8 mouse cellular contexts compared by ENCODE assay signal in the genomic region with DNA sequence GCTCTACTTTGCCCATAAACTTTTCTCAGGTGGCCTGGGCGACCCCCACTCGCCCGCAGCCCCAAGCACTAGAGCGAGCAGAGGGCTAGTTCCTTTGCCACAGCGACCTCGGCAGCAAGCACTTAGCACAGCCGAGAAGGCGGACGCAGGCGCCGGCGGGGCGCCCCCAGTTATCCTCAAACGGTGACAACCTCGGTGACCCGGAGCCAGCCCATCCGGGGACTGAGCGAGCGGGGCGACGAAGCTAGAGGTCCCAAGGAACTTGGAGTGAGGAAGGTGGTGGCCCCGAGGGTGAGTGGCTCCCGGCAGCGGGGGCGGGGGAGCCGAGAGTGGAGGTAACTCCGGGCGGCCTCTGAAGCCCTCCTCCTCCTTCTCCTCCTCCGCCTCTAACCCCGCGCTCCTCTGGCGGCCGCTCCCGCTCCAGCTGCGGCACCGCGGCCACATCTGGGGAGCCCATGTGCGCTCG. TPM values are rescaled to one million over a fixed set of nuclear protein-coding genes. Genes with fewer than 3 reads are reported as not detected.
DNase-seq lines count a peak whose midpoint lies in the region; ATAC-seq and TF ChIP-seq lines count a peak whose summit lies in the region.

A gene (plus strand): TSS at position 370 of the 466 bp plus-strand sequence.

- TF ChIP-seq POLR2A in limb, embryonic 14.5 days (IDR thresholded peaks at IDR 0.05; ENCODE audit: borderline replicate concordance, extremely low read depth, insufficient read depth, insufficient read length), result peak; percentile 25; the same call in 1 of the 2 replicates

- no peaks in the 10 kb centered on the region for H3K9me3 ChIP-seq in embryonic facial prominence, embryonic 10.5 days
- no peaks in the 10 kb centered on the region for H3K9me3 ChIP-seq in intestine, embryonic 16.5 days (ENCODE audit: control insufficient read depth, low read length)
- H3K9me3 ChIP-seq in limb, embryonic 14.5 days (ENCODE audit: control insufficient read depth, low read length), result no peaks in the 10 kb centered on the region
- H3K9me3 ChIP-seq in midbrain, postnatal 0 days (ENCODE audit: low read length), result no peaks in the 10 kb centered on the region

- peak; percentile 15 to 39 for DNase-seq in left cerebral cortex, adult 18-20 months (ENCODE audit: low spot score in 2 of 2)
- no peak for DNase-seq in left cerebral cortex, adult 11 months (ENCODE audit: low spot score)
- DNase-seq in embryonic facial prominence, embryonic 10.5 days (ENCODE audit: low spot score), result peak; percentile 80
- peak; percentile 14 for DNase-seq in limb, embryonic 14.5 days (ENCODE audit: low spot score)
- DNase-seq in midbrain, postnatal 0 days (ENCODE audit: low spot score), result peak; percentile 36
- peak; percentile 20 for DNase-seq in testis, postnatal 14 days (ENCODE audit: low spot score)

- no peaks in the 10 kb centered on the region for H3K36me3 ChIP-seq in embryonic facial prominence, embryonic 10.5 days (replicated peaks)
- no peaks in the 10 kb centered on the region for H3K36me3 ChIP-seq in intestine, embryonic 16.5 days (ENCODE audit: control insufficient read depth, insufficient read depth, low read length)
- H3K36me3 ChIP-seq in limb, embryonic 14.5 days (ENCODE audit: control insufficient read depth, insufficient read depth, low read length), result no peaks in the 10 kb centered on the region
- no peaks in the 10 kb centered on the region for H3K36me3 ChIP-seq in midbrain, postnatal 0 days (ENCODE audit: insufficient read depth, low read length)

- peak within 1 kb of the TSS; percentile 99 for H3K4me2 ChIP-seq in intestine, embryonic 16.5 days (ENCODE audit: low read depth, low read length)
- H3K4me2 ChIP-seq in limb, embryonic 14.5 days (replicated peaks; ENCODE audit: low read depth, low read length, severe bottlenecking), result peak within 1 kb of the TSS; percentile 97
- peak within 1 kb of the TSS; percentile 100 for H3K4me2 ChIP-seq in midbrain, postnatal 0 days (ENCODE audit: low read depth, low read length, poor library complexity, severe bottlenecking)

- H3K4me3 ChIP-seq in embryonic facial prominence, embryonic 10.5 days, result peak within 1 kb of the TSS; percentile 76
- H3K4me3 ChIP-seq in intestine, embryonic 16.5 days (ENCODE audit: low read length), result peak within 1 kb of the TSS; percentile 94
- H3K4me3 ChIP-seq in limb, embryonic 14.5 days (replicated peaks; ENCODE audit: low read length), result peak within 1 kb of the TSS; percentile 96
- H3K4me3 ChIP-seq in midbrain, postnatal 0 days (ENCODE audit: low read depth, low read length), result peak within 1 kb of the TSS; percentile 92

- TF ChIP-seq CTCF in midbrain, postnatal 0 days (IDR thresholded peaks at IDR 0.05), result no peak

- peak; percentile 50 for ATAC-seq in granulocyte monocyte progenitor cell, adult 5-6 weeks (replicated peaks; ENCODE audit: poor library complexity, severe bottlenecking)
- peak; percentile 83 for ATAC-seq in intestine, embryonic 16.5 days
- ATAC-seq in limb, embryonic 14.5 days (ENCODE audit: low FRiP score, low read depth), result peak; percentile 50
- peak; percentile 69 for ATAC-seq in midbrain, postnatal 0 days (ENCODE audit: low FRiP score)

- peak within 1 kb of the TSS; percentile 93 for H3K27ac ChIP-seq in embryonic facial prominence, embryonic 10.5 days (replicated peaks)
- peak within 1 kb of the TSS; percentile 57 for H3K27ac ChIP-seq in intestine, embryonic 16.5 days (ENCODE audit: low read length)
- H3K27ac ChIP-seq in limb, embryonic 14.5 days (replicated peaks; ENCODE audit: low read depth, low read length), result peak within 1 kb of the TSS; percentile 90
- H3K27ac ChIP-seq in midbrain, postnatal 0 days (ENCODE audit: low read depth, low read length), result no peak within 1 kb of the TSS

- under 1% methylated on average over 39 of the region's 39 CpGs for WGBS in embryonic facial prominence, embryonic 10.5 days
- under 1% methylated on average over 28 of the region's 39 CpGs for WGBS in intestine, embryonic 16.5 days
- WGBS in limb, embryonic 14.5 days, result 1% methylated on average over 22 of the region's 39 CpGs
- WGBS in midbrain, postnatal 0 days, result under 1% methylated on average over 22 of the region's 39 CpGs

- H3K4me1 ChIP-seq in embryonic facial prominence, embryonic 10.5 days, result peaks cover 29% of the 10 kb centered on the region
- peaks cover 4% of the 10 kb centered on the region; the same call in 1 of the 2 replicates for H3K4me1 ChIP-seq in intestine, embryonic 16.5 days (ENCODE audit: control insufficient read depth, insufficient read depth, low read length)
- H3K4me1 ChIP-seq in limb, embryonic 14.5 days (ENCODE audit: control insufficient read depth, insufficient read depth, low read length), result peaks cover 15% of the 10 kb centered on the region
- no peaks in the 10 kb centered on the region for H3K4me1 ChIP-seq in midbrain, postnatal 0 days (ENCODE audit: insufficient read depth, low read length)

- peak within 1 kb of the TSS; percentile 78 for H3K9ac ChIP-seq in intestine, embryonic 16.5 days (ENCODE audit: low read depth, low read length)
- H3K9ac ChIP-seq in limb, embryonic 14.5 days (ENCODE audit: low read depth, low read length, severe bottlenecking), result peak within 1 kb of the TSS; percentile 90
- H3K9ac ChIP-seq in midbrain, postnatal 0 days (replicated peaks; ENCODE audit: low read length, poor library complexity, severe bottlenecking), result peak within 1 kb of the TSS; percentile 65

- H3K27me3 ChIP-seq in embryonic facial prominence, embryonic 10.5 days (replicated peaks; ENCODE audit: low read depth, poor library complexity, severe bottlenecking), result peaks cover 61% of the 10 kb centered on the region
- H3K27me3 ChIP-seq in intestine, embryonic 16.5 days (replicated peaks; ENCODE audit: control insufficient read depth, insufficient read depth, low read length), result peaks cover 14% of the 10 kb centered on the region
- no peaks in the 10 kb centered on the region for H3K27me3 ChIP-seq in limb, embryonic 14.5 days (ENCODE audit: control insufficient read depth, insufficient read depth, low read length)
- no peaks in the 10 kb centered on the region for H3K27me3 ChIP-seq in midbrain, postnatal 0 days (ENCODE audit: insufficient read depth, low read length)

RNA-seq across cellular contexts. Expression of the gene that starts here (rescaled TPM):
- total RNA-seq in left cerebral cortex, adult 18-20 months (2021), result 1 to 10 TPM; 4.4 to 6.4 TPM
- polyA plus RNA-seq in embryonic facial prominence, embryonic 10.5 days (2016; fragmentation: Nextera tagmentation; extraction: Ambion mirVana), result 0.79 and 0.98 TPM in 2 replicates
- total RNA-seq in granulocyte monocyte progenitor cell, adult 5-6 weeks (2014; fragmentation: Nextera tagmentation), result not detected in 2 replicates
- total RNA-seq in granulocyte monocyte progenitor cell, adult 5-6 weeks (2017), result not detected in 2 replicates
- polyA plus RNA-seq in intestine, embryonic 16.5 days (2015; fragmentation: Nextera tagmentation; extraction: Ambion mirVana), result 0.39 and 0.42 TPM in 2 replicates
- 12.8 and 15.0 TPM in 2 replicates for polyA plus RNA-seq in limb, embryonic 14.5 days (2012; rRNA removed)
- 10.0 and 11.3 TPM in 2 replicates for polyA plus RNA-seq in limb, embryonic 14.5 days (2014; fragmentation: Nextera tagmentation; extraction: Ambion mirVana)
- 1.3 and 1.7 TPM in 2 replicates for total RNA-seq in midbrain, postnatal 0 days (2014; rRNA removed)
- 0.73 and 0.76 TPM in 2 replicates for polyA plus RNA-seq in midbrain, postnatal 0 days (2015; fragmentation: Nextera tagmentation; extraction: Ambion mirVana)

Comparison
In these comparisons a context has a peak if more than half of its experiments do, and no peak if none do; other contexts are left out.
1. Peak in DNase-seq, H3K4me3 ChIP-seq and H3K27ac ChIP-seq in embryonic facial prominence, embryonic 10.5 days; RNA of the gene not detected or under 1 TPM.
2. Peak in ATAC-seq in granulocyte monocyte progenitor cell, adult 5-6 weeks; RNA of the gene not detected or under 1 TPM.
3. Peak in ATAC-seq, H3K4me3 ChIP-seq, H3K27ac ChIP-seq, H3K9ac ChIP-seq and H3K4me2 ChIP-seq in intestine, embryonic 16.5 days; RNA of the gene not detected or under 1 TPM.